Mouse (Mus musculus) adrenal gland, postnatal 10 days (tissue): ENCODE data around the gene Dnah2. TPM values are rescaled to one million over a fixed set of nuclear protein-coding genes. Genes with fewer than 3 reads are reported as not detected.

Experiments
- DNase-seq: peaks from one replicate; pipeline ENCODE4 v3.0.0; 2021; ENCODE audit warnings: mixed read lengths
- total RNA-seq, 2 experiments: library from RNA; stranded (reverse); gene quantifications; 2 replicates each; pipeline ENCODE4 v1.2.3; 2021

Dnah2 gene
- total RNA-seq, 2 experiments from 2014 or later = 0.30 TPM

DNA sequence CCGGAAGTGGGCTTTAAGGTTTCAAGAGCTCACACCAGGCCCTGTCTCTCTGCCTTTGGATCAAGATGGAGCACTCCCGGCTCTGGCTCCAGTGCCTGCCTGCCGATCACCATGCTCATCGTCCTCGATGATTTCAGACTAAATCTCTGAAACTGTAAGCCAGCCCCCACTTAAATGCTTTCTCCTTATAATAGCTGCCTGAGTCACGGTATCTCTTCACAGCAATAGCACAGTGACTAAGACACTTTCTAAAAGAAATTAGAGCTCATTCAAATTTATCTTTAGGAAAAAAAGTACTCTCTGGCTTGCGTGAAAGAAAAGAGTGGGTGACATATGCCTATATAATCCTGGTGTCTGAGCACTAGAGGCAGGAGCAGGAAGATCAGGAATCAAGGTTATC is 84.9 kb downstream of the Dnah2 start:
- no peak for DNase-seq

DNA sequence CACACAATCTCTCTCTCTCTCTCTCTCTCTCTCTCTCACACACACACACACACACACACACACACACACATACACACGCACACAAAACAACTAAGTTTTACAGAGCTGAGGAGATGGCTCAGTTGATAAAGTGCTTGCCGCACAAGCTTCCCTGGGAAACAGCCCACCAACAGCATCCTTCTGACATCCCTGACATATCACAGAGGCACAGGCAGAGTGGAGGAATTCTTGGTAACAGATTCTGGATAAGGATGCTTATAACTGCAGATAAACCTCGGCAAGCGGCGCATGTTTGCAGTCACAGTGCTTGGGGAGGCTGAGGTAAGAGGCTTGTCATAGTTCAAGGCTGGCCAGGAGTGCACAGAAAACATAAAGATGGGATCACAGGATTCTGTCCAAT is 87.3 kb downstream of the Dnah2 start:
- no peak for DNase-seq

- DNase-seq = no peak
Observed at GRCm38 (mm10) chr11:69459883-69460282, 89.0 kb downstream of the Dnah2 start.

DNA sequence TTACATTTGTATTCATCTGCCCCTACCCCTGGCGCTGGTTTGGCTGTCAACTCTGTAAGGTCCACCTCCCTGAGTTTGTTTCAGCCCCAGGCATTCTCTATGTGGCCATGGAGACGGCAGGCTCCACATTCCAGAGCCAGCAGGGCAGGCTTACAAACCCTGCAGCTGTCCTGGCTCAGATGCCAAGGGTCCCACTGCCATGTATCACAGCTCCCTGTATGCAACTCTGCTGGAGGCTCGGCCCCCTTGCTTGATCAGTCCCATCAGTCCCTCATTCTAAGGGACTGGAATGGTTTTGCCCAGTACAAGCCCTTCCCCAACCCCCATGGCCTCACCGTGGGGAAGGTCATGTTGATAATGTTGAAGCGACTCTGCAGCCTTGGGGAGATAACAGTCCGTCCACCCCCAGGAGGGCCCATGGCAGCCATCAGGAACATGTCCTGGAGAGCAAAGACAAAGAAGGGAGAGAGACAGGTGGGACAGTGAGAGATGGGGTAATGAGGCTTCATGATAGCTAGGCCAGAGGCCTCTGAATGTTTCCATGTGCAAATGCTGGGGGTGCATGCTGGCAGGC is 91.8 kb downstream of the Dnah2 start:
- peak; percentile 55 for DNase-seq

DNA sequence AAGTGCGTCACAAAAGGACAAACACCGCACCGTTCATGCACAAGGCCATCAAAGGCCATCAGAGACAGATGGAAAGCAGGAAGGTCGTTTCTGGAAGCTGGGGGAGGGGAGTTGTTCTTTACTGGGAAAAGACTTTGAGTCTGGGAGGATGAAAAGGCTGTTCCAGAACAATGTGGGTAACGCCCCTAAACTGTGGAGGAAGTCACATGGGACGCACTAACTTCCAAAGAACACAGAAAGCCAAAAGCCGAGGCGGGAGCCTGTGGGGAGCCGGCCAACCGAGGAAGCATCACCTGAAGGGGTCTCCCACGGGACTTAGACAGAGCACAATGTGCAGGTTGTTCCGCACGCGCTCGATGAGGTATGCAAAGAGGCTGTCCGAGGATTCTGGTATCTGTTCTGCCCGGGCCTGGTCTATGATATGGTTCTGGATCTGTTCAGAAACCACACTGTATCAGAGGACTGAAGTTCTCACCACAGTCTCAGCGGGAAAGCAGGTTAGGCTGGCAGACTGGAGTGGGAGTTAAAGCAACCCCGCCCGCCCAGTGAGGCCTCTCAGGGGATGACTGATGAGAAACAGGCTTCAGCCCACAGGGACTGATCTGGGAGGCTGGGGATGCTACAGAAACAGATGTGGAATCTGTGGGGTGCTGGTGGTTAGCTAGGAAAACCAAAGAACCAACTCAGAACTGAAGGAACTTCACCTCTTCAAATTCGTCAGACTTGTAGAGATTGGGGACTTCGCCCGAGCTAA is 96.6 kb downstream of the Dnah2 start:
- peak; percentile 41 for DNase-seq

DNA sequence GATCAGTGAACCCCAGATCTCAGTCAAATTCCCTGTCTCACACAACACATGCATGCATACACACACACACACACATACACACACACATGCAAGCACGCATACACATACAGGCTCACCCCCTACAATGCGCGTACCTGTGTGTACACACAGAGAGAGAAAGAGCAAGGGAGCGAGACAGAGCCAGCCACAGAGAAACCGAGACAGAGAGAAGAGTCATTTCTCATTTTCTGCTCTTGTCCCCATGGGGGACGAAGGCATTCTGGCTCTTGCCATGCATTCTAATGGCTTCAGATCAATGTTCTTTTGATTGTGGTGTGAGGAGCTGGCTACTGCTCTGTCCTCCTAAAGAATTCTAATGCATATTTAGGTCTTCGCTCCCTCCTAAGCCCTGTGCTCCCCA is 101.6 kb downstream of the Dnah2 start:
- no peak for DNase-seq

GRCm38 (mm10) chr11:69443328-69443727 is 105.6 kb downstream of the Dnah2 start:
- DNase-seq = peak; percentile 47

DNA sequence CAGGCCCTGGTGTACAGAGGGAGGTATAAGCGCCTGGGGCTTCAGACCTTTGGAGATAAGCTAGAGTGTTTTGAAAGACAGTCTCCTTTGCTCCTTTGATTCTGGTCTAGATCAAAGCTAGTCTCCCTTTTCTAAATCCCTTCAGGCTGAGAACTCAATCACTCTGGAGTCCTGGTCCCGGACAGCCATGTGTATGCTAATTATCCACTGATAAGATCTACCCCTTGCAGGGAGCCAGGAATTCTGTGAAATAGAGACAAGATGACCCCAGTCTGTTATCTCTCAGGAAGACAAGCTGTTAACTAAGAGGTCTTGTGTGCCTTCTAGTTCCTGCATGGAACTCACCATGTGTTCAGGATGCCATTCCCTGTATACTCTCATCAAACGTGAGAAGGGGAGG is 111.6 kb downstream of the Dnah2 start:
- no peak for DNase-seq

DNA sequence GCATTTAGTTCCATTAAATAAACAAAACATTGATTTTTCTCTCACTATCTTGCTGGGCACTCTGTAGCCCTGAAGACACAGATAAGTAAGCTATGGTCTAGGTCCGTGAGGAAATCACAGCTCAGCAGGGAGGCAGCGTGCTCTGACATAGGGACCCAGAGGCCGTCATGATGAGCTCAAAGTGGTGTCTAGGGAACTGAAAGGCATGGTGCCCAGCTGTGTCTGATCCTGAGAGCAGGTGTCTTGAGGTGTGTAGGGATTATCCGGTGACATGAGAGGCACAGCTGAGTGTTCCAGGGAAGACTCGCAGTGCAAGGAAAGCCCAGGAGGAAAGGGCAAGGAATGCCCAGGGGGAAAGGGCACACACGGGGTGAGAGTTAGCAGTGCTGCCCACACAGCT is 115.7 kb downstream of the Dnah2 start:
- DNase-seq = no peak

DNA sequence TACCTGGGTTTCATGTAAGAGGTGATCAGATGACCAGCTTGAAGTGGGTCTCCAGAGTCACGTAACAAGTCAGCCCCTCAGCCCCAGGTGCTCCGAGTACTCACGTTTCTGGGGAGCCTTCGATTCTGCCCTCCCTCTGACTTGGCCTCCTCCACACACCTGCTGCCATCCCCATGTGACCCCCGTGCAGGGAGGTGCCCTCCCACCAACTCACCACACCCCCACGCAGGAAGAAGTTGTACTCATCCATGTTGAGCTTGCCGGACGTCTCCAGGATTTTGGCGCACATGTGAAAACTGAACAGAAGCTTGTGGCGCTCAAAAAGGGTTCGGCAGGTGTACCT is 116.3 kb downstream of the Dnah2 start:
- no peak for DNase-seq

DNA sequence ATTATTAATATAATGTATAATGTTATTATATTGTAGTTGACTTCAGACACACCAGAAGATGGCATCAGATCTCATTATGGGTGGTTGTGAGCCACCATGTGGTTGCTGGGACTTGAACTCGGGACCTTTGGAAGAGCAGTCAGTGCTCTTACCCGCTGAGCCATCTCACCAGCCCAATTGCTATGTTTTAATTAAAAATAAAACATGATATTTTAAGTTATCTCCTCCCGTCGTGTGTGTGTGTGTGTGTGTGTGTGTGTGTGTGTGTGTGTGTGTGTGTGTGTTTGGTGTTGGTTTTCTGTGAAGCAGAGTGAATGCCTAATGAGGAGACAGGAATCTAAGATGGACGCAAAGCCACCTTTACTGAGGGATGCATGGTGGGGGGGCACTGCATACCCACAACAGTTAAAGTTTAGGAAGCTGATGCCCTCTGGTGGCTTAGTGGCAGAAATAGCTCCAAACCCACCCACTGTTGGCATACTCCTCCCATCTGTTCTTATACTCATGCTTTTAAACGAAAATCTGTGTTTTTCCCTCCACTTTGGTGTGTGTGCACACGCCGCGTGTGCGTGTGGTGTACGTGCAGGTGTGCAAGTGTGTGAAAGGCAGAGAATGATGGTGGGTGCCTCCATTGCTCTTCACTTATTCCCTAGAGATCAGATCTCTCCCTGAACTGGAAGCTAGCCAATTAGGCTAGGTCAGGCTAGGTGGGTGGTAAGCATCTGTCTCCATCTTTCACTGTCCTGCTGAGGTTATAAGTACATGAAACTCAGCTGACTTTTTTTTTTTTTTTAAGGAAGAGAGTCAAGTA is 116.9 kb downstream of the Dnah2 start:
- DNase-seq = peak; percentile 79

GRCm38 (mm10) chr11:69430631-69431030 is 118.3 kb downstream of the Dnah2 start:
- DNase-seq = no peak

- DNase-seq = no peak
Observed at GRCm38 (mm10) chr11:69429313-69429712, 119.6 kb downstream of the Dnah2 start.

DNA sequence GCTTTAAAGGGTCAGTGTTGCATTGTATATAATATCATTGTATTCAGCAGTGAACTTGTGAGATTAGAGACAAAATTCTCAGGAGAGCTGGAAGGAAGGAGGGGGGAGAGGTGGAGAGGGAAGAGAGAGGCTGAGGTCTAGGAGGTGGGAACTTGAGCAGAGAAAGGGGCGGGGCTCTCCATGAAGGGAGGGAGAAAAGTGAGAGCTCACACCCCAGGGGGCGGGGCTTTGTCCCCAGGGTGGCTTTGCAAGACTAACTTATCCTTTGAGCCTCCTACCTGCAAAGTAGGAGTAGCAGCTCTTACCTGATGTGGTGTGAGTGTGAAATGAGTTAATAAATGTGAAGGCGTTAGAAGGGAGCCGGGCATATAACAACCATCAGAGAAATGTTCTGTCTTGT is 120.2 kb downstream of the Dnah2 start:
- peak; percentile 57 for DNase-seq

DNA sequence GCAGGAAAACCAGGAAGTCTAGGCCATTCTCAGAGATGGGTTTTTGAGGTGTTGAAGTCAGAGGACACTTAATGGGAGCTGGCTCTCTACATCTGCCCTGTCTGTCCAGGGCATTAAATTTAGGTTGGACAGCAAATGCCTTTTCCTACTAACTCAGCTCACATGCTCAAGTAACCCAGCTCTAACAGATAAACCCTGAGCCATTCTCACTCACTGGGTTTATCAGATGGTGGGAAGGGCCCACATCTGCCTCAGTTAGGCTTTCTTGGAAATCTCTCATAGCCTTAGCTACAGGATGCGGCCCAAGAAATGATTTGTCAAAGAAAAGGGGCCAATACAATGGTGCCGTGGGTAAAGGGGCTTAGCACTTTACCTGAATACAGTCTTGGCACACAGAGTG is 122.7 kb downstream of the Dnah2 start:
- DNase-seq = no peak

GRCm38 (mm10) chr11:69423885-69424284 is 125.0 kb downstream of the Dnah2 start:
- DNase-seq = no peak

- no peak for DNase-seq
Observed at GRCm38 (mm10) chr11:69422842-69423241, 126.1 kb downstream of the Dnah2 start.

GRCm38 (mm10) chr11:69421131-69421977 is 127.6 kb downstream of the Dnah2 start:
- DNase-seq = no peak

- DNase-seq = no peak
Observed at GRCm38 (mm10) chr11:69420554-69421000, 128.3 kb downstream of the Dnah2 start.

DNA sequence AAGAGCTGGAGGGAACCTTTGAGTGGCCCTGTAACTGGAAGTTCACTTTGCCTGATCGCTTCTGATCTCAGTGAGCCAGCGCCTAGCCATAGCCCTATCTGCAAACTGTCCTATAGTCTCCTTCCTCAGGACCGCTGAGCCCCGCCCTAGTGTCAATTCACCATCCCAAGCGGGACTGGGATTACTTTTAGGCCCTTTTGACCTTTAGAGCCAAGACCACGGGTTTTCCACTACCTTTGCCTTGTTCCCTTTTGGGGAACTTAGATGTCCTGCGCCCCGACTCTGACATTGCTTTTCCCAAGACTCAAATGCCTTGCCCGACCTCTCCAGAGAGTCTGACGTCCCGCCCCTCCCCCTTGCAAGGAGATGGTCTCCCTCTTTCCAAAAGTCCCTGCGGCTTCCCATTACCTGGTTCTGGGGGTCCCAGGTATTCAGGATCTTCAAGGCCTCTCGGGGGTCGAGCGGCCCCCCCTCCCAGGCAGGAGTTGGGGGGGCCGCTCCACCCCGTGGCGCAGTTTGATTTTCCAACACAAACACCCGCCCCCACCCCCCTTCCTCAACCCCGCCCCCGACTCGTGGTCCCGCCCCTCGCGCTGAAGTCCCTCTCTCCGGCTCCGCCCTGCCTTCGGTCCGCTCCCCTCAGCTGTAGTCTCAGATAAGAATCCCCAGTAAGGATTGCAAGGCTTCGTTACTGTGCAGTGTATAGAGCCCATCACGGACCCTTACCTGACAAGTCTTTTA is 128.9 kb downstream of the Dnah2 start:
- DNase-seq = peak; percentile 73

- DNase-seq = peak; percentile 52
Observed at GRCm38 (mm10) chr11:69419443-69419812, 129.5 kb downstream of the Dnah2 start.
